Mouse (Mus musculus) adrenal gland, postnatal 36 days (tissue): ENCODE results near the gene Sugct. TPM values are rescaled to one million over a fixed set of nuclear protein-coding genes. Genes with fewer than 3 reads are reported as not detected.

Experiments
- DNase-seq, 2 experiments: peaks; one replicate each; pipeline ENCODE4 v3.0.0; 2021; ENCODE audit warnings: mixed read lengths in 1 of 2
- total RNA-seq, 2 experiments: library from RNA; stranded (reverse); gene quantifications; 2 replicates each; pipeline ENCODE4 v1.2.3; 2021

Gene Sugct
- total RNA-seq, 2 experiments from 2014 or later: 4.3 to 11.0 TPM

- no peak for DNase-seq
Measured at GRCm38 (mm10) chr13:17291057-17291456, 404.3 kb downstream of the Sugct start.

GRCm38 (mm10) chr13:17288377-17288776 lies 407.0 kb downstream of the Sugct start:
- DNase-seq: no peak

GRCm38 (mm10) chr13:17245936-17246335 lies 449.4 kb downstream of the Sugct start:
- DNase-seq: no peak

GRCm38 (mm10) chr13:17216524-17216923 lies 478.8 kb downstream of the Sugct start:
- peak in 1 of 2 experiments; percentile 1 for DNase-seq

- DNase-seq: no peak
Measured at GRCm38 (mm10) chr13:17212681-17213080, 482.7 kb downstream of the Sugct start.

- no peak for DNase-seq
Measured at GRCm38 (mm10) chr13:17190180-17190762, 505.1 kb downstream of the Sugct start.

- DNase-seq: no peak
Measured at GRCm38 (mm10) chr13:17185253-17185652, 510.1 kb downstream of the Sugct start.

- DNase-seq: no peak
Measured at GRCm38 (mm10) chr13:17165917-17166316, 529.4 kb downstream of the Sugct start.

GRCm38 (mm10) chr13:17164721-17165120 lies 530.6 kb downstream of the Sugct start:
- DNase-seq: no peak

- DNase-seq: no peak
Measured at GRCm38 (mm10) chr13:17146441-17146992, 548.8 kb downstream of the Sugct start.

GRCm38 (mm10) chr13:17116073-17116472 lies 579.3 kb downstream of the Sugct start:
- DNase-seq: no peak

- DNase-seq: no peak
Measured at GRCm38 (mm10) chr13:17102372-17102771, 593.0 kb downstream of the Sugct start.

- no peak for DNase-seq
Measured at GRCm38 (mm10) chr13:17086547-17086946, 608.8 kb downstream of the Sugct start.

- DNase-seq: no peak
Measured at GRCm38 (mm10) chr13:17086146-17086545, 609.2 kb downstream of the Sugct start.

- no peak for DNase-seq
Measured at GRCm38 (mm10) chr13:17084946-17085852, 610.2 kb downstream of the Sugct start.

- no peak for DNase-seq
Measured at GRCm38 (mm10) chr13:17081618-17082017, 613.7 kb downstream of the Sugct start.

- no peak for DNase-seq
Measured at GRCm38 (mm10) chr13:17065552-17065951, 629.8 kb downstream of the Sugct start.

GRCm38 (mm10) chr13:17056650-17057049 lies 638.7 kb downstream of the Sugct start:
- no peak for DNase-seq

GRCm38 (mm10) chr13:17043426-17044224 lies 651.7 kb downstream of the Sugct start:
- DNase-seq: no peak

GRCm38 (mm10) chr13:17042332-17042731 lies 653.0 kb downstream of the Sugct start:
- DNase-seq: no peak

- DNase-seq: no peak
Measured at GRCm38 (mm10) chr13:17039727-17040126, 655.6 kb downstream of the Sugct start.

- DNase-seq: no peak
Measured at GRCm38 (mm10) chr13:17038341-17038740, 657.0 kb downstream of the Sugct start.
